ENCODE assay signal across 8 mouse cellular contexts in genomic region chr16:91861784-91862371, GRCm38 (mm10).
DNase-seq lines count a peak whose midpoint lies in the region; ATAC-seq and TF ChIP-seq lines count a peak whose summit lies in the region.

No protein-coding gene starts in this region.

- H3K27ac ChIP-seq in lung, embryonic 14.5 days (ENCODE audit: low read depth), result peak overlapping the region; percentile 60

- whole genome bisulfite sequencing in lung, embryonic 14.5 days, result 51% methylated on average over 6 of the region's 6 CpGs

- no peak overlapping the region for H3K9ac ChIP-seq in lung, embryonic 14.5 days

- intact Hi-C loops in heart, postnatal 36 days (cut with DNase I), result no loop called here

- H3K27me3 ChIP-seq in lung, embryonic 14.5 days (ENCODE audit: insufficient read depth, low read length), result no peaks in the 10 kb centered on the region

- ATAC-seq in cerebellum, adult (ENCODE audit: insufficient number of reproducible peaks, low FRiP score, low TSS enrichment), result 0 out of 2 replicates have a peak, but pooled peaks have one; percentile 31
- ATAC-seq in lung, embryonic 14.5 days (ENCODE audit: insufficient read depth), result no peak
- ATAC-seq in inflammation-experienced regulatory T-cells, adult 6 months, result no peak

- H3K4me2 ChIP-seq in lung, embryonic 14.5 days, result no peak overlapping the region

- no peak for DNase-seq in cerebellum, adult 11-12 months
- DNase-seq in right cerebral cortex, postnatal 10 days (ENCODE audit: low spot score in 2 of 2), result peak; percentile 80 to 84
- no peak for DNase-seq in right cerebral cortex, postnatal 25 days
- peak; percentile 55 for DNase-seq in heart, postnatal 36 days
- peak; percentile 45 for DNase-seq in lung, embryonic 14.5 days
- DNase-seq in thymus, postnatal 14 days, result no peak

- H3K4me3 ChIP-seq in lung, embryonic 14.5 days (ENCODE audit: low read depth, low read length), result no peak overlapping the region

- 0 out of 2 replicates have a peak, but pooled peaks cover 4% of the 10 kb centered on the region for H3K4me1 ChIP-seq in lung, embryonic 14.5 days (ENCODE audit: insufficient read depth)

- H3K36me3 ChIP-seq in lung, embryonic 14.5 days (ENCODE audit: insufficient read depth), result peaks cover 39% of the 10 kb centered on the region

- no peaks in the 10 kb centered on the region for H3K9me3 ChIP-seq in lung, embryonic 14.5 days (ENCODE audit: low read depth, low read length)

- TF ChIP-seq CTCF in lung, embryonic 14.5 days (IDR thresholded peaks at IDR 0.05; ENCODE audit: low read depth), result no peak

Comparison
In these comparisons a context has a peak if more than half of its experiments do, and no peak if none do; other contexts are left out.
1. DNase-seq: peak in right cerebral cortex, postnatal 10 days (2 of 2), heart, postnatal 36 days (2 of 2) and lung, embryonic 14.5 days (single experiment); none in cerebellum, adult 11-12 months (single experiment), right cerebral cortex, postnatal 25 days (single experiment) and thymus, postnatal 14 days (single experiment).